Mouse (Mus musculus) brain, embryonic 14.5 days (tissue): ENCODE measurements around the gene Mapk8ip1. TPM values are rescaled to one million over a fixed set of nuclear protein-coding genes. Genes with fewer than 3 reads are reported as not detected.

ENCODE experiments used
- DNase-seq: peaks from one replicate; pipeline ENCODE4 v3.0.0-alpha.2; 2011; ENCODE audit warnings: low read depth
- CTCF ChIP-seq: fragments of 200-500 bp; IDR thresholded peaks from 2 replicates; pipeline ENCODE4 v1.5.1; 2012; ENCODE audit warnings: inconsistent platforms, mild to moderate bottlenecking, moderate library complexity, borderline replicate concordance; ENCODE audit not compliant: insufficient read depth, insufficient read length; ENCODE audit errors: extremely low read depth
- POLR2A ChIP-seq: fragments of 200-500 bp; IDR thresholded peaks from 2 replicates; pipeline ENCODE4 v1.6.1; 2012; ENCODE audit warnings: mild to moderate bottlenecking, inconsistent platforms, borderline replicate concordance; ENCODE audit not compliant: poor library complexity, insufficient read depth, insufficient read length, severe bottlenecking; ENCODE audit errors: extremely low read depth
- polyA plus RNA-seq: library from polyadenylated mRNA; depleted of rRNA; stranded (reverse); fragments of >200 nt; gene quantifications from 2 replicates; pipeline ENCODE4 v1.2.3, GENCODE M21; 2012

Gene Mapk8ip1
- polyA plus RNA-seq, 1 experiment: 214 TPM

GRCm38 (mm10) chr2:92385113-92386051, 15.7 kb downstream of the Mapk8ip1 start:
- TF ChIP-seq CTCF (no peak), POLR2A (no peak)

GRCm38 (mm10) chr2:92384101-92384500, 17.0 kb downstream of the Mapk8ip1 start:
- TF ChIP-seq POLR2A: no peak
- no peak for DNase-seq

More at GRCm38 (mm10) chr2:92385113-92386051, 15.7 kb downstream of the Mapk8ip1 start:
- no peak for DNase-seq

- DNase-seq: no peak
- no peak for TF ChIP-seq POLR2A
- no peak for TF ChIP-seq CTCF
Observed at GRCm38 (mm10) chr2:92382759-92383158, 18.3 kb downstream of the Mapk8ip1 start.

GRCm38 (mm10) chr2:92381901-92382588, 19.0 kb downstream of the Mapk8ip1 start, which contains the start of gene 1700029I15Rik:
1700029I15Rik (plus strand) TSS chr2:92382538.
- TF ChIP-seq POLR2A (no peak), CTCF (no peak)
- no peak for DNase-seq

- TF ChIP-seq POLR2A: no peak
- TF ChIP-seq CTCF: no peak
- DNase-seq: no peak
Observed at GRCm38 (mm10) chr2:92381161-92381560, 19.9 kb downstream of the Mapk8ip1 start.

- DNase-seq: no peak
- TF ChIP-seq POLR2A: no peak
- no peak for TF ChIP-seq CTCF
Observed at GRCm38 (mm10) chr2:92380495-92381050, 20.5 kb downstream of the Mapk8ip1 start.

- TF ChIP-seq POLR2A (no peak), CTCF (no peak)
Observed at GRCm38 (mm10) chr2:92379783-92380494, 21.1 kb downstream of the Mapk8ip1 start.

GRCm38 (mm10) chr2:92377320-92377719, 23.7 kb downstream of the Mapk8ip1 start:
- TF ChIP-seq POLR2A (no peak), CTCF (no peak)

More at GRCm38 (mm10) chr2:92379783-92380494, 21.1 kb downstream of the Mapk8ip1 start:
- no peak for DNase-seq

GRCm38 (mm10) chr2:92376300-92376699, 24.8 kb downstream of the Mapk8ip1 start:
- no peak for TF ChIP-seq POLR2A
- TF ChIP-seq CTCF: no peak
- no peak for DNase-seq

More at GRCm38 (mm10) chr2:92377320-92377719, 23.7 kb downstream of the Mapk8ip1 start:
- no peak for DNase-seq

GRCm38 (mm10) chr2:92375788-92376187, 25.3 kb downstream of the Mapk8ip1 start:
- DNase-seq: no peak
- no peak for TF ChIP-seq POLR2A

GRCm38 (mm10) chr2:92375099-92375623, 25.9 kb downstream of the Mapk8ip1 start:
- TF ChIP-seq CTCF (no peak), POLR2A (peak; percentile 60; the same call in 1 of the 2 replicates)
- DNase-seq: peak; percentile 99

GRCm38 (mm10) chr2:92374514-92374913, 26.5 kb downstream of the Mapk8ip1 start, which contains the start of the genes Pex16 and Large2:
Pex16 (plus strand) TSS chr2:92374676.
Large2 (minus strand) TSS chr2:92374869.
- TF ChIP-seq POLR2A (no peak), CTCF (no peak)
- peak; percentile 83 for DNase-seq
